Mouse (Mus musculus) forebrain, embryonic 11.5 days (tissue): Measurements from ENCODE around the gene Kcnn3. TPM values are rescaled to one million over a fixed set of nuclear protein-coding genes. Genes with fewer than 3 reads are reported as not detected.
A peak's percentile ranks its signal among the peaks of the same experiment; 100 is the strongest.

Experiments
- ATAC-seq: fragments of 200-750 bp; cut with Nextera tagmentation; replicated peaks from 2 replicates; pipeline ENCODE4 v1.8.0; 2017; ENCODE audit warnings: moderate TSS enrichment; ENCODE audit not compliant: low FRiP score
- DNase-seq: peaks from one replicate; pipeline ENCODE4 v3.0.0-alpha.2; 2017; ENCODE audit warnings: low spot score
- H3K27ac ChIP-seq: fragments of 300-500 bp; sonication (generic); 2 replicates; pipeline ENCODE4 v1.5.1; 2014; ENCODE audit warnings: low read depth, low read length
- H3K27me3 ChIP-seq: fragments of 300-500 bp; sonication (generic); 2 replicates; pipeline ENCODE4 v1.6.1; 2014; ENCODE audit warnings: mild to moderate bottlenecking, low read length, mixed read lengths; ENCODE audit not compliant: control insufficient read depth, insufficient read depth
- H3K36me3 ChIP-seq: fragments of 300-500 bp; sonication (generic); 2 replicates; pipeline ENCODE4 v1.6.1; 2014; ENCODE audit warnings: mild to moderate bottlenecking, low read length, moderate library complexity, mixed read lengths; ENCODE audit not compliant: control insufficient read depth, insufficient read depth
- H3K4me1 ChIP-seq: fragments of 300-500 bp; sonication (generic); replicated peaks from 2 replicates; pipeline ENCODE4 v1.6.1; 2014; ENCODE audit warnings: low read length, mixed read lengths; ENCODE audit not compliant: control insufficient read depth, insufficient read depth
- H3K4me2 ChIP-seq: fragments of 300-500 bp; sonication (generic); 2 replicates; pipeline ENCODE4 v1.6.1; 2014; ENCODE audit warnings: low read depth, mild to moderate bottlenecking, low read length, moderate library complexity, mixed read lengths; ENCODE audit not compliant: severe bottlenecking
- H3K4me3 ChIP-seq: fragments of 300-500 bp; sonication (generic); 2 replicates; pipeline ENCODE4 v1.5.1; 2014; ENCODE audit warnings: low read depth, low read length
- H3K9ac ChIP-seq: fragments of 300-500 bp; sonication (generic); 2 replicates; pipeline ENCODE4 v1.6.1; 2014; ENCODE audit warnings: low read length
- H3K9me3 ChIP-seq: fragments of 300-500 bp; sonication (generic); 2 replicates; pipeline ENCODE4 v1.6.1; 2016; ENCODE audit warnings: low read length, mixed read lengths; ENCODE audit not compliant: control insufficient read depth
- WGBS: fragments of 180-500 bp; shearing (Covaris S2); extraction: QIAGEN DNeasy Blood & Tissue Kit; methylation state at CpG from one replicate; pipeline ENCODE4 v1.1.7; 2014; 5-methylcytosine and 5-hydroxymethylcytosine counted together
- polyA plus RNA-seq: library from polyadenylated mRNA; unstranded; fragments of >200 nt; fragmentation: Nextera tagmentation; extraction: Ambion mirVana; gene quantifications from 2 replicates; pipeline ENCODE4 v1.2.1, GENCODE M21; 2014

The Kcnn3 gene
- polyA plus RNA-seq, 1 experiment from 2014 or later, result 1.8 TPM

- no peak overlapping the region for H3K9ac ChIP-seq
- H3K36me3 ChIP-seq, result no peaks in the 10 kb centered on the region
- ATAC-seq (no peak), DNase-seq (no peak)
- WGBS, result 95% methylated on average over 2 of the region's 2 CpGs
- H3K4me2 ChIP-seq, result no peak overlapping the region
- no peaks in the 10 kb centered on the region for H3K9me3 ChIP-seq
- H3K27ac ChIP-seq, result no peak overlapping the region
- peaks cover 2% of the 10 kb centered on the region; the same call in 1 of the 2 replicates for H3K4me1 ChIP-seq
- H3K27me3 ChIP-seq, result no peaks in the 10 kb centered on the region
- no peak overlapping the region for H3K4me3 ChIP-seq
Observed at GRCm38 (mm10) chr3:89617360-89617759, 97.4 kb downstream of the Kcnn3 start.

DNA sequence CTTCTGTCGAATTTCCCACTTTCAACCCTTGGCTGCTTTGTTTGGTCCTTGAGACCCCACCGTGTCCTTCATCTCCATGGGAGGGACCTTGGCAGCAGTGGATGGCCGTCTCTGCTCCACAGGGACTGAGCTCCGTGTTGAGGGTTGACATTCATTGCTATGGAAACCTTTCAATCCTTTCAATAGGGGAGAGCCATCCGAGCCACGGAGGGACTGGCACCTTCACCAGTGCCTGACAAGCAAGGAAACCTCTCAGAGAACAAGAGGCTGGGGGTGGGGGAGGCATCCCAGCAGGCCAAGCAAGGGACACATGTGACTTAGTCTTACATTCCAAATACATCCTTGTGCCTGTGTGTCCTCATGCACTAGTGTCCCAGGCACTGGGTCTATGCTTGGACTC is 102.9 kb downstream of the Kcnn3 start:
- Histone ChIP-seq H3K4me1 (peaks cover 29% of the 10 kb centered on the region), H3K27ac (0 out of 2 replicates have a peak overlapping the region, but pooled peaks have one; percentile 14), H3K27me3 (no peaks in the 10 kb centered on the region), H3K4me3 (no peak overlapping the region), H3K36me3 (no peaks in the 10 kb centered on the region), H3K4me2 (no peak overlapping the region), H3K9me3 (no peaks in the 10 kb centered on the region), H3K9ac (peak overlapping the region; percentile 35; the same call in 1 of the 2 replicates)
- DNase-seq (peak; percentile 67), ATAC-seq (peak; percentile 63; the same call in 1 of the 2 replicates)
- 2% methylated on average over 6 of the region's 6 CpGs for WGBS

DNA sequence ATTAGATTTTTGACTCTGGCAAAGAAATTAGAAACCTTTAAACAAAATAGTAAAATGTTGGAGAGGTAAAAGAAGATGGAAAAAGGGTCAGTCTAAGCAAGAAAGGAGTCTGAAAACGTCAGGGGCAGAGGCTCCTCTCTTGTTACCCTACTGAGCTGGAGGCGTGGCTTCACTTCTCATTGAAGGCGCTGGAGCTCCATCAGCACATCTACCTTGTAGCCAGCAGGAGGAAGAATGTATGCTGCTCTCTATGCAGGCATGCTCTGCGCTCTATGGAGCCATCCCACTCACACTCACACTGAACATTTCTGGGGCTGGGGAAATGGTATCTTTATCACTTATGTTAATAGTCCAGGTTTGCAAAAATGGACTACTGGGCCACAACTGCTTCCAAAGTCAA is 103.6 kb downstream of the Kcnn3 start:
- Histone ChIP-seq H3K4me1 (peaks cover 29% of the 10 kb centered on the region), H3K36me3 (no peaks in the 10 kb centered on the region), H3K27me3 (no peaks in the 10 kb centered on the region), H3K4me3 (no peak overlapping the region), H3K4me2 (no peak overlapping the region), H3K9ac (no peak overlapping the region), H3K27ac (no peak overlapping the region), H3K9me3 (no peaks in the 10 kb centered on the region)
- no peak for DNase-seq
- WGBS, result 23% methylated on average over 4 of the region's 4 CpGs
- no peak; the same call in 1 of the 2 replicates for ATAC-seq

DNA sequence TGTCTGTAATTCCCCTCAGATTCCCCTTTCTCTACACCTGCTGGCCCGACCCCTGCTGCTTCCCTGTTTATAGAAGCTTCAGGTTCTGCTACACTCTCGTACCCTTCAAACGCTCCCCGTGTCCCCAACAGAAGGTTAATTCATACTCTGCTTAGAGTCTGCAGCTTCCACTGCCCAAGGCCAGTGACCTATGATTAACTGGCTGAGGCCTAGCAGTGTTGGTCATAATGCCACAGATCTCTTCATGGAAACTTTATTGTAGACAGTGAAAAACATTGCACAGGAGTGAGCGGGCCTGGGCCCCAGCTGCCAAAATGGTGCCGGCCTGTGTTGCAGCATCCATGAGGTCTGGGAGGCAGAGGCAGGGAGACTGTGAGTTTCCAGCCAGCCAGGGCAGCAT is 104.0 kb downstream of the Kcnn3 start:
- WGBS, result 45% methylated on average over 6 of the region's 6 CpGs
- H3K9me3 ChIP-seq, result no peaks in the 10 kb centered on the region
- ATAC-seq (no peak), DNase-seq (no peak)
- peaks cover 29% of the 10 kb centered on the region for H3K4me1 ChIP-seq
- H3K9ac ChIP-seq, result no peak overlapping the region; the same call in 1 of the 2 replicates
- H3K27me3 ChIP-seq, result no peaks in the 10 kb centered on the region
- no peaks in the 10 kb centered on the region for H3K36me3 ChIP-seq
- no peak overlapping the region for H3K4me2 ChIP-seq
- no peak overlapping the region for H3K27ac ChIP-seq
- no peak overlapping the region for H3K4me3 ChIP-seq

GRCm38 (mm10) chr3:89624814-89625445 is 105.0 kb downstream of the Kcnn3 start:
- no peak overlapping the region for H3K4me2 ChIP-seq
- no peaks in the 10 kb centered on the region for H3K36me3 ChIP-seq
- no peak overlapping the region for H3K27ac ChIP-seq
- 75% methylated on average over 5 of the region's 5 CpGs for WGBS
- H3K9me3 ChIP-seq, result no peaks in the 10 kb centered on the region
- ATAC-seq (no peak), DNase-seq (no peak)
- H3K27me3 ChIP-seq, result no peaks in the 10 kb centered on the region
- peaks cover 29% of the 10 kb centered on the region for H3K4me1 ChIP-seq
- H3K9ac ChIP-seq, result no peak overlapping the region
- no peak overlapping the region for H3K4me3 ChIP-seq

DNA sequence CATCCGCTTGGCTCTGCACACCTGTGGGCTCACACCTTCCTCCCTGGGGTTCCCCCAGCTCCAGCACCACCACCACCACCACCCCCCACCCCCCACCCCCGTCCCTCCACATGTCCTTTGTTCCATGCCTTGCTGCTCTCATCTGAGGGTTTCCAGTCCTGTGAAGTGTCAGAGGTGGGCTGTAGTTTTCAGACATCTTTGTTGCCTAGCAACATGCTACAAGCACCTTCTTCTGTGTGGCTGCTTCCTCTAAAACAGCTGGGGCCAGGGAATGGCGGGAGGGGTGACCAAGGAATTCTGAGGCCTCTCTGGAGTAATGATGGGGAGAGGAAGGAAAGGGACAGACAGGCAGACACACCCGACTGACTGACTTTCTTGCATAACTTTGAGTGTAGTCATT is 106.6 kb downstream of the Kcnn3 start:
- Histone ChIP-seq H3K27me3 (no peaks in the 10 kb centered on the region), H3K36me3 (no peaks in the 10 kb centered on the region), H3K9ac (no peak overlapping the region; the same call in 1 of the 2 replicates), H3K4me1 (peaks cover 29% of the 10 kb centered on the region), H3K4me2 (no peak overlapping the region), H3K27ac (no peak overlapping the region), H3K9me3 (no peaks in the 10 kb centered on the region), H3K4me3 (no peak overlapping the region)
- no peak for ATAC-seq
- 62% methylated on average over 4 of the region's 4 CpGs for WGBS
- no peak for DNase-seq

GRCm38 (mm10) chr3:89629811-89630210 is 109.8 kb downstream of the Kcnn3 start:
- ATAC-seq, result no peak
- Histone ChIP-seq H3K36me3 (no peaks in the 10 kb centered on the region), H3K9ac (no peak overlapping the region), H3K27ac (no peak overlapping the region), H3K27me3 (no peaks in the 10 kb centered on the region), H3K4me2 (no peak overlapping the region), H3K4me3 (no peak overlapping the region), H3K4me1 (peaks cover 10% of the 10 kb centered on the region; the same call in 1 of the 2 replicates), H3K9me3 (no peaks in the 10 kb centered on the region)
- no peak for DNase-seq
- WGBS, result 94% methylated on average over 3 of the region's 3 CpGs

- ATAC-seq (no peak), DNase-seq (no peak)
- no peak overlapping the region for H3K4me2 ChIP-seq
- H3K27ac ChIP-seq, result no peak overlapping the region
- H3K36me3 ChIP-seq, result no peaks in the 10 kb centered on the region
- no peaks in the 10 kb centered on the region for H3K9me3 ChIP-seq
- 88% methylated on average over 5 of the region's 5 CpGs for WGBS
- H3K9ac ChIP-seq, result no peak overlapping the region
- no peak overlapping the region for H3K4me3 ChIP-seq
- no peaks in the 10 kb centered on the region for H3K27me3 ChIP-seq
- peaks cover 1% of the 10 kb centered on the region; the same call in 1 of the 2 replicates for H3K4me1 ChIP-seq
Observed at GRCm38 (mm10) chr3:89631750-89632149, 111.8 kb downstream of the Kcnn3 start.

- no peak overlapping the region for H3K27ac ChIP-seq
- ATAC-seq (no peak), DNase-seq (no peak)
- WGBS, result 86% methylated on average over 6 of the region's 6 CpGs
- H3K4me2 ChIP-seq, result no peak overlapping the region
- no peaks in the 10 kb centered on the region for H3K27me3 ChIP-seq
- no peaks in the 10 kb centered on the region for H3K4me1 ChIP-seq
- H3K9ac ChIP-seq, result no peak overlapping the region
- H3K36me3 ChIP-seq, result no peaks in the 10 kb centered on the region
- H3K9me3 ChIP-seq, result no peaks in the 10 kb centered on the region
- H3K4me3 ChIP-seq, result no peak overlapping the region
Observed at GRCm38 (mm10) chr3:89633531-89633930, 113.6 kb downstream of the Kcnn3 start.
